ENCODE assay signal across 8 mouse cellular contexts in genomic region chr14:7791532-7792159, GRCm38 (mm10). TPM values are rescaled to one million over a fixed set of nuclear protein-coding genes. Genes with fewer than 3 reads are reported as not detected.
DNase-seq lines count a peak whose midpoint lies in the region; ATAC-seq lines count a peak whose summit lies in the region.

TSS of gene Gm26661 (plus strand) at chr14:7791587.

- H3K27me3 ChIP-seq in intestine, embryonic 15.5 days (replicated peaks): no peaks in the 10 kb centered on the region; the same call in 1 of the 2 replicates
- peaks cover 3% of the 10 kb centered on the region; the same call in 1 of the 2 replicates for H3K27me3 ChIP-seq in limb, embryonic 15.5 days
- H3K27me3 ChIP-seq in midbrain, embryonic 15.5 days (replicated peaks): no peaks in the 10 kb centered on the region

- H3K4me3 ChIP-seq in intestine, embryonic 15.5 days (replicated peaks): peak within 1 kb of the TSS; percentile 39
- peak within 1 kb of the TSS; percentile 28 for H3K4me3 ChIP-seq in limb, embryonic 15.5 days
- H3K4me3 ChIP-seq in midbrain, embryonic 15.5 days: peak within 1 kb of the TSS; percentile 49

- DNase-seq in heart, adult 11 months: peak; percentile 94
- no peak for DNase-seq in heart, adult 8-10 months (ENCODE audit: low spot score)
- peak; percentile 33 to 48 for DNase-seq in gastrocnemius, postnatal 4 days (ENCODE audit: low spot score in 2 of 2)
- peak; percentile 9 to 15 for DNase-seq in spleen, postnatal 36 days (ENCODE audit: low spot score in 2 of 2)

- H3K4me2 ChIP-seq in intestine, embryonic 15.5 days (replicated peaks): peak within 1 kb of the TSS; percentile 83
- H3K4me2 ChIP-seq in limb, embryonic 15.5 days: peak within 1 kb of the TSS; percentile 54
- H3K4me2 ChIP-seq in midbrain, embryonic 15.5 days: peak within 1 kb of the TSS; percentile 87

- peaks cover 9% of the 10 kb centered on the region; the same call in 1 of the 2 replicates for H3K4me1 ChIP-seq in intestine, embryonic 15.5 days (replicated peaks)
- H3K4me1 ChIP-seq in limb, embryonic 15.5 days: peaks cover 11% of the 10 kb centered on the region
- peaks cover 12% of the 10 kb centered on the region for H3K4me1 ChIP-seq in midbrain, embryonic 15.5 days

- WGBS in intestine, embryonic 15.5 days: 1% methylated on average over 30 of the region's 30 CpGs
- 1% methylated on average over 30 of the region's 30 CpGs for WGBS in limb, embryonic 15.5 days
- under 1% methylated on average over 30 of the region's 30 CpGs for WGBS in midbrain, embryonic 15.5 days

- H3K36me3 ChIP-seq in intestine, embryonic 15.5 days: no peaks in the 10 kb centered on the region
- no peaks in the 10 kb centered on the region for H3K36me3 ChIP-seq in limb, embryonic 15.5 days
- no peaks in the 10 kb centered on the region for H3K36me3 ChIP-seq in midbrain, embryonic 15.5 days (replicated peaks)

- no peaks in the 10 kb centered on the region for H3K9me3 ChIP-seq in intestine, embryonic 15.5 days
- H3K9me3 ChIP-seq in limb, embryonic 15.5 days: no peaks in the 10 kb centered on the region
- H3K9me3 ChIP-seq in midbrain, embryonic 15.5 days: no peaks in the 10 kb centered on the region

- peak within 1 kb of the TSS; percentile 36; the same call in 1 of the 2 replicates for H3K9ac ChIP-seq in intestine, embryonic 15.5 days
- H3K9ac ChIP-seq in limb, embryonic 15.5 days: no peak within 1 kb of the TSS
- peak within 1 kb of the TSS; percentile 42 for H3K9ac ChIP-seq in midbrain, embryonic 15.5 days

- peak; percentile 91 for ATAC-seq in common myeloid progenitor, adult 5-6 weeks (replicated peaks; ENCODE audit: low read depth, poor library complexity, severe bottlenecking)
- ATAC-seq in intestine, embryonic 15.5 days: peak; percentile 96
- peak; percentile 76; the same call in 1 of the 2 replicates for ATAC-seq in limb, embryonic 15.5 days (ENCODE audit: insufficient number of reproducible peaks, low FRiP score, low TSS enrichment, low read depth)
- ATAC-seq in midbrain, embryonic 15.5 days (replicated peaks): peak; percentile 93

- no peak within 1 kb of the TSS for H3K27ac ChIP-seq in intestine, embryonic 15.5 days
- no peak within 1 kb of the TSS for H3K27ac ChIP-seq in limb, embryonic 15.5 days
- peak within 1 kb of the TSS; percentile 43 for H3K27ac ChIP-seq in midbrain, embryonic 15.5 days

RNA-seq across cellular contexts. Expression of gene Gm26661, which starts in this region (rescaled TPM):
- total RNA-seq in heart, adult 8-10 months (2022): not detected
- not detected in 2 replicates for total RNA-seq in common myeloid progenitor, adult 5-6 weeks (2017)
- total RNA-seq in gastrocnemius, postnatal 4 days (2021): not detected
- not detected in 2 replicates for polyA plus RNA-seq in intestine, embryonic 15.5 days (2015; fragmentation: Nextera tagmentation; extraction: Ambion mirVana)
- polyA plus RNA-seq in limb, embryonic 15.5 days (2015; fragmentation: Nextera tagmentation; extraction: Ambion mirVana): not detected in 2 replicates
- polyA plus RNA-seq in midbrain, embryonic 15.5 days (2015; fragmentation: Nextera tagmentation; extraction: Ambion mirVana): not detected in 2 replicates

Comparison
In these comparisons a context has a peak if more than half of its experiments do, and no peak if none do; other contexts are left out.
1. Peak in ATAC-seq in common myeloid progenitor, adult 5-6 weeks; RNA of the gene not detected or under 1 TPM.
2. Peak in DNase-seq in gastrocnemius, postnatal 4 days; RNA of the gene not detected or under 1 TPM.
3. Peak in ATAC-seq, H3K4me3 ChIP-seq, H3K9ac ChIP-seq and H3K4me2 ChIP-seq in intestine, embryonic 15.5 days; RNA of the gene not detected or under 1 TPM.
4. Peak in ATAC-seq, H3K4me3 ChIP-seq and H3K4me2 ChIP-seq in limb, embryonic 15.5 days; RNA of the gene not detected or under 1 TPM.
5. Peak in ATAC-seq, H3K4me3 ChIP-seq, H3K27ac ChIP-seq, H3K9ac ChIP-seq and H3K4me2 ChIP-seq in midbrain, embryonic 15.5 days; RNA of the gene not detected or under 1 TPM.